Mouse (Mus musculus) c-Kit-positive CD71-negative TER-119-negative erythroid progenitor cells, embryonic 14.5 days (primary cell): ENCODE results near the gene Gm20388.

ENCODE experiments used
- DNase-seq: peaks from one replicate; pipeline ENCODE4 v3.0.0-alpha.2; 2013; ENCODE audit warnings: low read depth

Gene Gm20388

GRCm38 (mm10) chr8:121210627-121211026, 1300.0 kb downstream of the Gm20388 start:
- DNase-seq = no peak

DNA sequence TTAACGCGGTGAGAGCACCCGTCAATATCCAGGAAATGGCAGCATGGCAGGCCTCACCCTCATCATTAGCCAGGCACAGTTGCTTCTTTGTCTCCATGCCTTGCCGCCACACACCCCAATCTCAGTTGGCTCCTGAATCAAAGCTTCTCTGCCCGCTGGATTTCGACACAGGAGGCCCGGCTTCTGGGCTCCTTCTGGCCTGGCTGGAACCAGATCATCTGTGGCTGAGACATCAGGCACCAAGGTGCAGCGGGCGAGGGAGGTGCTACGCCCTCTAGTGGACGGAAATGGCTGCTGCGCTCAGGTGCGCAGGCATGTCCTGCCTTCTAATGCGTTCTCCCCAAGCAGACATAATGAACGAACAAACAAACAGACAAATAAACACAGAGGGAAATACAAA, 1302.6 kb downstream of the Gm20388 start:
- no peak for DNase-seq

- no peak for DNase-seq
Observed at GRCm38 (mm10) chr8:121213651-121214050, 1303.0 kb downstream of the Gm20388 start.

- no peak for DNase-seq
Observed at GRCm38 (mm10) chr8:121214975-121215374, 1304.3 kb downstream of the Gm20388 start.

GRCm38 (mm10) chr8:121216441-121216949, 1305.9 kb downstream of the Gm20388 start:
- DNase-seq = no peak

DNA sequence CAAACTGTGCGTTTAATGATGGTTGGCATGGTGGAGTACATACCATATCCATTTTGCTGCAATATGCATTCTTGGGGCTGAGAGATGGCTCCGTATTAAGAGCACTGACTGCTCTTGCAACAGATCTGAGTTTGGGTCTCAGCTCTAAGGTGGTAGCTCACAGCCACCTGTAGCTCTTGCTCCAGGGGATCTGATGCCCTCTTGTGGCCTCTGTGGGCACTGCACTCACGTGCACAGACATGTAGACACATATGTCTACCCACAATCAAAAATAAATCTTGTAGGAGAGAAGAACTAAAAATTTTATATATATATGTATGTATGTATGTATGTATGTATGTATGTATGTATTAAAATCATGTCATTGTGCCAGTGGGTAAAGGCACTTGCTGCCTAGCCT, 1307.8 kb downstream of the Gm20388 start:
- DNase-seq = no peak

GRCm38 (mm10) chr8:121220103-121220899, 1309.7 kb downstream of the Gm20388 start:
- no peak for DNase-seq

DNA sequence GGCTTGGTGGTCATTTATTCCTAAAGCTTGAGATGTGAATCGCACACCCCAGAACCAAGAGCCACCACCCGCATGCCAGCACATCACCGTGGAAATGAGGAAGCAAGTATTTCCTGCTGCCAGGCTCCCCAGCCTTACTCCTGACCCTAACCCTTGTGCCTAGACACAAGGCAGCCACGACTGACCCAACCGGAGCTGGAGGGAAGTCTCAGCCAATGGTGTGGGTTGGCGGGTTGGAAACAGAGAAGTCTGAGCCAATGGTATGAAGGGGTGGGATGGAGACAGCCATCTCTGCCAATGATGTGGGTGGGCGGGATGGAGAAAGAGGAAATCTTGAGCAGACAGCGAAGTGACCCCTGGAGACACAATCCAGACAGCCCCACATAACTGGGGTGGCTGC, 1314.1 kb downstream of the Gm20388 start:
- DNase-seq = no peak

DNA sequence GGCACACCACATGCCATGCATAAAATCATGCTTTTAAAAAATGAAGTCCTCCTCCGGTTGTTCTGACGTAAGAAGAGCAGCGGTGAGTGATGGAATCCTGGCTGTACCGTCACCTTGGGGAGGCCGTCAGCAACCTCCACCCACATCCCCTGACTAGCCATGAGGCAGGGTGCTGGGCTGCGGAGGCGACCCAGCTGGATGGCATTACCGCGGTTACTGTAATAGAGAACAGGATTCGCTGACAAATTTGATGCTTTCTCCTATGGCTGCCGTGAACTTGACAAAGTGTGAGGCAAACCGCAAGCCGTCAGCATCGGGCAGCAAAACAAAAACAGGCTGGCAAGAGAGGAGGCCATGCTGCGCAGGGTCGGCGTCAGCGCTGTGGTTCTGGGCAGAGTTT, 1317.1 kb downstream of the Gm20388 start:
- DNase-seq = no peak

DNA sequence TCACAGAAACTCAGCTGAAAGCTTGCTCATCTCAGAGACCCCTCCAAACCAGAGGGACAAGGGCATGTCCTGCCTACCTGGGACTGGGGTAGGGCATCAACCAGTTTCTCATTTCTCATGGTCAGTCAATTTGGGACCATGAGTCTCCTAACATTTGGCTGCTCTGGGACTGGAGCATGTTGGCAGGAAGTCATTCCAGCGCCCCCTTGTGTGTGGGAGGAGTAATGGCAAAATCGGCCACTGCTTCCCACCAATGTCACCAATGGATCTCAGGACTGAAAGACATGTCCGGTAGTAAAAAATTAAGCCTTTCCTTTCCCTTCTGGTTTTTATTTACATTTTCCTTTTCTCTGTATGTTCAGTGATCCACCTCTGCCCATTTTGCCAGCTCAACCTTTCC, 1318.3 kb downstream of the Gm20388 start:
- no peak for DNase-seq

- DNase-seq = no peak
Observed at GRCm38 (mm10) chr8:121229550-121229949, 1318.9 kb downstream of the Gm20388 start.

- no peak for DNase-seq
Observed at GRCm38 (mm10) chr8:121233196-121233595, 1322.6 kb downstream of the Gm20388 start.

DNA sequence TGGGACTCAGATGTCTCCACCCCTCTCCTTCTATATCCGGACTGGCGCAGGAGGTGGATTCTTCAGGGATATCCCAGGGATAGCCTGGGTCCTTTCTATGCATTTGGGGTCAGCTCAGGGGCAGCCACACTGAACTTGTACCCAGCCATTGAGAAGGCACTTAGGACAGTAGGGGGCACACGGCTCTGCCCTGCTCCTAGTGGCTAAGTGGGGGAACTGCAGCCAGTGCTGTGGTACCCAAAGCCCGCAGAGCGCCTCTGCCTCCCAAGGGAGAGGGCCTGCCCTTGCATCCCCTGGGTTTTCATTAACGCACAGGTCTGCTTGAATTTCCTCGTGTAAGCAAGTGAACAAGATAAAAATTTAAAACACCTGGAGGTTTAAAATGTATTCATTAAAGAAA, 1324.3 kb downstream of the Gm20388 start:
- DNase-seq = peak; percentile 8

DNA sequence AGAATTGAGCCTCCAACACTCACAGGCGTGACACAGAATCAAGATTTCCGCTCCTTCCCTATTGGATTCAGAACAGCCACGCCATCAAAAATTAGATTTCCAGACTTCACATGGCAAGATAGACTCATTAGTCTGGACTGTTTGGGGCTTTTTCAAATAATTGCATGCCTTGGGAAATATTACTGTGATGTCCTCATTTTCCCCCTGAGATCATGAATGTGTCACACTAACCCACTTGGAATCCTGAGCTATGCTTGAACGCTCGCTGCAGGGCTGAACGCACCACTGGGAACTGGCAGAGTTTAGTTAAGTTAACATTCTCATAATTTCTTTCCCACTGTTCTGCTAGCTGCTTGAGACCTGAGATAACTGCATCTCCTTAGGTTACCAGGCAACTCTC, 1329.0 kb downstream of the Gm20388 start:
- DNase-seq = no peak

- no peak for DNase-seq
Observed at GRCm38 (mm10) chr8:121241761-121242552, 1331.3 kb downstream of the Gm20388 start.

GRCm38 (mm10) chr8:121242671-121243070, 1332.0 kb downstream of the Gm20388 start:
- DNase-seq = no peak

- no peak for DNase-seq
Observed at GRCm38 (mm10) chr8:121248823-121249222, 1338.2 kb downstream of the Gm20388 start.

- no peak for DNase-seq
Observed at GRCm38 (mm10) chr8:121249433-121249832, 1338.8 kb downstream of the Gm20388 start.

GRCm38 (mm10) chr8:121251089-121251488, 1340.4 kb downstream of the Gm20388 start:
- no peak for DNase-seq

GRCm38 (mm10) chr8:121255727-121256265, 1345.2 kb downstream of the Gm20388 start:
- no peak for DNase-seq

- no peak for DNase-seq
Observed at GRCm38 (mm10) chr8:121258126-121258792, 1347.6 kb downstream of the Gm20388 start.

DNA sequence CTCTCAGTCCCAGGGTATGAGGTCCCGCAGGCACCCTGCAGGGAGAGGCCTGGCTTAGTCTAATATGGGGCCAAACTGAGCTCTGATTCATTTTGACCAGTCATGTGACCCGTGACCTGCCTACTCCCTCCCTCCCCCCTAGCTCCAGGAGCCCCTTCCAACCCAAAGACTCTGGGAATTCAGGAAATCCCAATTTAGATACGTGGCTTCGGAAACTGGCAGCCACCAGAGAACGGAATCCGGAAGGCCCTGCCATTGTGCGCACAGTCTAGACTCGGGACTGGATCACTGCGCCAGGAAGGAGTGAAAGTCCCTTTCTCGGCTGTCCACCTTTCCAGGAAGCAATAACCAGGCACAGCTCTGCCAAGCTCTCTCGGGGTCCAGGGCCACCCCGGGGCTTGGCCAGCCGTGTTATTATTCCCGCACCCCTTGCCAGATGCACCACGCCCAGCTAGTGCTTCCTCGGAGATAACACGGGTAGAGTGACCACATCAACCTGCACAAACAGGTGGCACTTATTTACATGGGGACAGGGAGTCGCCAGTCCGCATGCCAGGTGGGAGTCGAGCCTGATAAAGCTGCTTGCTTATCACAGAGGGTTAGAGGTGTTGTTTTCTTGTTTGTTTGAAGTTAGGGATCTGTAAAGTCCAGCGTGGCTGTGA, 1352.2 kb downstream of the Gm20388 start:
- no peak for DNase-seq
